Mouse (Mus musculus) stomach, embryonic 15.5 days (tissue): ENCODE measurements around the gene Tmem189. TPM values are rescaled to one million over a fixed set of nuclear protein-coding genes. Genes with fewer than 3 reads are reported as not detected.

Experiments
- ATAC-seq: fragments of 200-750 bp; cut with Nextera tagmentation; 2 replicates; pipeline ENCODE4 v1.8.0; 2017; ENCODE audit warnings: low read depth, moderate number of reproducible peaks, moderate TSS enrichment; ENCODE audit not compliant: insufficient read depth, low FRiP score
- H3K27ac ChIP-seq: fragments of 300-500 bp; sonication (generic); 2 replicates; pipeline ENCODE4 v1.5.1; 2015; ENCODE audit warnings: mild to moderate bottlenecking, inconsistent platforms
- H3K27me3 ChIP-seq: fragments of 300-500 bp; sonication (generic); replicated peaks from 2 replicates; pipeline ENCODE4 v1.6.1; 2015; ENCODE audit warnings: inconsistent platforms
- H3K36me3 ChIP-seq: fragments of 300-500 bp; sonication (generic); 2 replicates; pipeline ENCODE4 v1.6.1; 2015; ENCODE audit warnings: inconsistent platforms
- H3K4me1 ChIP-seq: fragments of 300-500 bp; sonication (generic); 2 replicates; pipeline ENCODE4 v1.6.1; 2015; ENCODE audit warnings: inconsistent platforms
- H3K4me2 ChIP-seq: fragments of 300-500 bp; sonication (generic); 2 replicates; pipeline ENCODE4 v1.6.1; 2015; ENCODE audit warnings: mild to moderate bottlenecking, inconsistent platforms
- H3K4me3 ChIP-seq: fragments of 300-500 bp; sonication (generic); replicated peaks from 2 replicates; pipeline ENCODE4 v1.5.1; 2015; ENCODE audit warnings: inconsistent platforms
- H3K9ac ChIP-seq: fragments of 300-500 bp; sonication (generic); 2 replicates; pipeline ENCODE4 v1.6.1; 2015; ENCODE audit warnings: inconsistent platforms
- H3K9me3 ChIP-seq: fragments of 300-500 bp; sonication (generic); 2 replicates; pipeline ENCODE4 v1.6.1; 2016; ENCODE audit warnings: inconsistent platforms
- WGBS: fragments of 180-500 bp; shearing (Covaris S2); methylation state at CpG from one replicate; pipeline ENCODE4 v1.1.7; 2015; 5-methylcytosine and 5-hydroxymethylcytosine counted together
- polyA plus RNA-seq: library from polyadenylated mRNA; unstranded; fragments of >200 nt; fragmentation: Nextera tagmentation; extraction: Ambion mirVana; gene quantifications from 2 replicates; pipeline ENCODE4 v1.2.1, GENCODE M21; 2015

The Tmem189 gene
- polyA plus RNA-seq, 1 experiment from 2014 or later = 43.8 TPM

DNA sequence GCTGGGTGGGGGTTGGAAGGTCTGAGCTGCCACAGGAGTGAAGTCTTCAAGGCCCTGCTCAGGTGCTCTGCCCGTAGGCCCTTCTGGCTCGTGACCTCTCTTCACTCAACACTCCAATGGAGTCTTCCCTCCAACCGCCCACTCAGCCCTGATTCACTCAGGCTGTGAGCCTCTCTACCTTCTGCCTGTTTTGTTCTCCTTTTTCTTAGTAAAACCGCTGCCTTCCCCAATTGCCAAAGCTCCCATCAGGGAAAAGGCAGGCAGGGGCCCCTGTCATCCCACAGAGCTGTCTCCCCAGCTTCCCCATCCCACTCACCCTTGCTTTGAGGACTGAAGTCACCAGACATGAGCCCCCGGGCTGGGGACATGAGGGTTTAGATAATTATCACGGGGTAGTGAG is 25.4 kb upstream of the Tmem189 start:
- H3K27me3 ChIP-seq = no peaks in the 10 kb centered on the region
- H3K9me3 ChIP-seq = no peaks in the 10 kb centered on the region
- WGBS = 63% methylated on average over 6 of the region's 6 CpGs
- no peaks in the 10 kb centered on the region for H3K4me1 ChIP-seq
- H3K36me3 ChIP-seq = no peaks in the 10 kb centered on the region
- H3K27ac ChIP-seq = no peak overlapping the region
- H3K4me2 ChIP-seq = no peak overlapping the region
- no peak overlapping the region for H3K4me3 ChIP-seq
- no peak for ATAC-seq
- no peak overlapping the region for H3K9ac ChIP-seq

DNA sequence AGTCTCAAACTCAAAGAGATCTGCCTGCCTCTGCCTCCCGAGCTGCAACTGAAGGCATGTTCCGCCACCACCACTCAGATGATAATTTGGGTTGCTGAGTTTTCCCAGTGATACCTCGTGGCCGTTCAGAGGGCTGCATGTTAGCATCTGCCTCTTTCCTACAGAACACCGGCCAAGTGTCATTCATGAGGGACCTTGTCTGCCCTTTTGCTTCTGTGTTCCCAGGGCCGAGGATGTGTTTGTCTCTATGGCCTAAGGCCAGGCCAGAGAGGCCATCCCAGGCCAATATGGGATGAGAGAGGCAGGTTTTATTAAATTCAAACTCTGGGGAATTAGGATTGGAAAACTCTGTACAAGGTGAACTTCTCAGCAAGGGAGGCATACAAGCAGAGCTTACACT is 24.7 kb upstream of the Tmem189 start:
- H3K27ac ChIP-seq = no peak overlapping the region
- H3K4me3 ChIP-seq = no peak overlapping the region
- no peaks in the 10 kb centered on the region for H3K9me3 ChIP-seq
- no peak overlapping the region for H3K9ac ChIP-seq
- WGBS = 86% methylated on average over 6 of the region's 6 CpGs
- H3K4me1 ChIP-seq = no peaks in the 10 kb centered on the region
- H3K4me2 ChIP-seq = no peak overlapping the region
- no peaks in the 10 kb centered on the region for H3K36me3 ChIP-seq
- ATAC-seq = no peak
- no peaks in the 10 kb centered on the region for H3K27me3 ChIP-seq

DNA sequence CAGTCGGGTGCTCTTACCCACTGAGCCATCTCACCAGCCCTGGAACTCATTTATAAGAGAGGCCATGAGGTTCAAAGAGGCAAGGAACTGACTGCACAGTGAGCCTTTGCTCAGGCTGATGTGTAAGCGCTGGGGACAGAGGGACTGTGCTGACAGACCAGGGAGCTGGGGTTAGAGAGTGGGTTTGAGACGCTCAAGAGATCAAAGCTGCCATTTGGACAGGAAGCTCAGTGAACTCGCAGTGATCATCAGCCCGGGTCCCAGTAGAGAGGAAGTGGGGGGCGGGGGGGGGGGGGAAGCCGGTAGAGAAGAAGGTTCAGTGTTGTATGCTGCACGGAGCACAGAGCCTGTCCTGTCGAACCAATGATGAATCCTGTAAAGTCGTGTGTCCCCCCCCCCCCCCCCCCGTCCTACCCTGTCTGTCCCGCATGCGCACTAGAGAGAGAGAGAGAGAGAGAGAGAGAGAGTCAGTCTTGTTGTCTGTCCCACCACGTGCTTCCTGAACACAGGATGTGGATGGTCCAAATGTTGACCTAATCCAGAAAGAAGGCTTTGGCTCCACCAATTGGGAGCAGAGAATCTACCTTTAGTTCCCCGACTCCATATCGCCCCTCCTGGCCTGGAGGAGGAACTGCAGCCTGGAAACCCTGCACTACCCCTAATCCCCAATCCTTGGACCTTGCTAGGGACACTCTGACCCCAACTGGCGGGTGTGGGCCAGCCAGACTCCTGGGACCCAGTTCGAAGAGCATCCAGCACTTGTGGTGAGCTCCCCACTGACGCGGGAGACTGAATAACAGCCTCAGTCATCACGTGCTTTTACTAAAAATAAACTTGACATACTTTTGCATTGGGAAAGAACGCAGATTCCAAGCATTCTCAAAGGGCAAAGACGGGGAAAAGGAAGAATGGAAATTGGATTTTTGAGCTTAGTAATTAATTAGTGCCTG is 23.5 kb upstream of the Tmem189 start:
- Histone ChIP-seq H3K4me1 (no peaks in the 10 kb centered on the region), H3K27me3 (no peaks in the 10 kb centered on the region), H3K36me3 (no peaks in the 10 kb centered on the region), H3K4me2 (no peak overlapping the region), H3K4me3 (no peak overlapping the region), H3K9ac (no peak overlapping the region), H3K9me3 (no peaks in the 10 kb centered on the region), H3K27ac (no peak overlapping the region)
- 62% methylated on average over 20 of the region's 23 CpGs for WGBS
- no peak for ATAC-seq

DNA sequence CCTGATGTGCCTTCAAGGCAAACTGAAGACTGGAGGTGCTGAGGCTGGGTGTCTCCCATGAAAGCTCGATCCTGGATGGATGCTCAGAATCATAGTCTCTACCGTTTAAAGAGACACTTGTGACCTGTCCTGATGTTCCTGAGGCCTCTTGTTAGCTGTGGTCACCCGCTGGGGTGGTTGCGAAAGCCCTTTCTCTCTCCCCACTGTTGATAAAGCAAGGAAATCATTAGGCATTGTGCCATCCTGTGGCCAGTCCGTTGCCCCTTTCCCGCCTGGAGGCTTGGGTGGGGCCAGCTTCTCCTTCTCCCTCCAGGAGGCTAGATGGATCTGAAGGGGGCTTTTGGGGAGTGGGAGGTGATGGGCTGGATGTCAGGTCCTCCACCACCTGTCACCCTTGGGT is 21.0 kb upstream of the Tmem189 start:
- ATAC-seq = no peak
- H3K4me2 ChIP-seq = no peak overlapping the region
- H3K27me3 ChIP-seq = no peaks in the 10 kb centered on the region
- H3K9me3 ChIP-seq = no peaks in the 10 kb centered on the region
- H3K27ac ChIP-seq = no peak overlapping the region
- no peak overlapping the region for H3K4me3 ChIP-seq
- H3K9ac ChIP-seq = no peak overlapping the region
- no peaks in the 10 kb centered on the region for H3K36me3 ChIP-seq
- 0 out of 2 replicates have a peak, but pooled peaks cover 5% of the 10 kb centered on the region for H3K4me1 ChIP-seq
- 67% methylated on average over 6 of the region's 6 CpGs for WGBS

DNA sequence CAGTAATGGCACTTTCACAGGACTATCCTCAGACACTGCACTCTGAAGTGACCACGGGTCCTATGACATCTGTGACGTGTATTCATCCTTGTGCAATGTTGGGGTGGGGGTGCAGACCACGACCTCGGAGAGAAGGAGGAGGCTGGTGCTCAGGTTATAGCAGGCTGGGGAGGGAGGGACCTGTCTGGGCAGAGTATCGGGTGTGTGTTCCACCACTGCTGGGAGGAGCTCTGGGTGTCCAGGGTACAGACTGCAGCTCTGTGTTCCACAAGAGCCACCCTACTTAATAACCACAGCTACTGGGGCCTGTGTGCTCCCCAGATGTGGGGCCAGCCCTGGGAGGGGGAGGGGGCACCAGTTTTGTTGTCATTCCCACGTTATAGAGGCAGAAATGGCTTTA is 20.3 kb upstream of the Tmem189 start:
- no peak overlapping the region for H3K27ac ChIP-seq
- no peaks in the 10 kb centered on the region for H3K9me3 ChIP-seq
- H3K36me3 ChIP-seq = no peaks in the 10 kb centered on the region
- 0 out of 2 replicates have a peak, but pooled peaks cover 5% of the 10 kb centered on the region for H3K4me1 ChIP-seq
- no peak overlapping the region for H3K4me3 ChIP-seq
- no peak for ATAC-seq
- H3K27me3 ChIP-seq = no peaks in the 10 kb centered on the region
- no peak overlapping the region for H3K9ac ChIP-seq
- H3K4me2 ChIP-seq = no peak overlapping the region
- 57% methylated on average over 6 of the region's 6 CpGs for WGBS

DNA sequence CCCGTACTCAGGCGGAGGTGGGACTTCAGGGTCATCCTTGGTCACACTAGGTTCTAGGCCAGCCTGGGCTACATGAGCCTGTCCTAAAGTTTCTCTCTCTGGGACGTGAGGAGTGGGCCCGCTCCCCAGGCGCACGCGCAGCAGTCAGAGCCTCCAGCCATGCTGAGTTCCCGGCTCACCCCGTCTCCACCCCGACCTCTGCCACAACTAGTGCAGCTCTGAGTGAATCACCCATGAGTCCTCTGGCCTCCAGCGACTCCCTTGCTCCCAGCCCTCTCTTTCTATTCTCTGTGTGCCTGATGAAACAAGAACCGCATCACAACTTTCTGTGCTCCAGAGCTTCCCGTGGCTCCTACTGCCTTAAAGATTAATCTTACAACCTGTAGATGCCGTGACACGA is 18.8 kb upstream of the Tmem189 start:
- H3K4me1 ChIP-seq = 0 out of 2 replicates have a peak, but pooled peaks cover 5% of the 10 kb centered on the region
- no peak overlapping the region for H3K27ac ChIP-seq
- 54% methylated on average over 15 of the region's 15 CpGs for WGBS
- no peak overlapping the region for H3K4me2 ChIP-seq
- no peak overlapping the region for H3K9ac ChIP-seq
- no peak overlapping the region for H3K4me3 ChIP-seq
- no peaks in the 10 kb centered on the region for H3K9me3 ChIP-seq
- no peaks in the 10 kb centered on the region for H3K36me3 ChIP-seq
- no peaks in the 10 kb centered on the region for H3K27me3 ChIP-seq
- no peak for ATAC-seq

DNA sequence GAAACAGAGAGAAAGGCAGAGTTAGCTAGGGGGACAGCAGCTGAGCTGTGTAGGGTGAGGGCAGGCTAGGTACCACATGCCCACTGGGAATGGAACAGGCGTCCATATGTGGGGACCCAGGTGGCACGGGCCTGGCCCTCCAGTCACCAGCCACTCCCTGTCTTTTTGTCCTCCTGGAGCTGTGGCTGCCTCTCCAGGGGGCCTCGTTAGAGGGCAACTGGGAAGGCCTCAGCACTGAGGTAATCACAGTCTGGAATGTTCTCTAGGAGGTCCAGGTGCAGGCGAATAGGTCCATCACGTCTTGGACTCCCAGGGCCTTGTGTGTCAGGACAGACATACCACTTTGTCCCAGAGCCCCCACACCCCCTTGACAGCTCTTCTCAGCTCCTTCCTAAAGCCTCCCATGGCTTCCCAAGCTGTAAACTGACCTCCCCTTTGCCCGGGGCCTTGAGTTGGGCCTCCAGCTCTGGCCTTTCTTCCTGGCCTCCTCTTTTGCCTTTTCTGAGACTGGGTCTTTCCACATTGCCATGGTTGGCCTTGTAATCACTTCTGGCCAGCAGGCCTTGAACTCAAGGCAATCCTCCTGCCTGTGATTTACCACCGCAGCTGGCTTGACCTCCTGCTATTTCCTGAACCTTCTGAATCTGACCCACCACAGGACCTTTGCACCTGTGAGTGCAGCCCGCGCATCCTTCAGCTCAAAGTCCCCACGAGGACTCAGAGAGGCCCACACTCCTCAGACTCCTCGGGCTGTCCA is 16.7 kb upstream of the Tmem189 start:
- Histone ChIP-seq H3K9ac (no peak overlapping the region), H3K9me3 (no peaks in the 10 kb centered on the region), H3K27me3 (no peaks in the 10 kb centered on the region), H3K4me1 (0 out of 2 replicates have a peak, but pooled peaks cover 5% of the 10 kb centered on the region), H3K36me3 (no peaks in the 10 kb centered on the region), H3K4me3 (no peak overlapping the region), H3K27ac (no peak overlapping the region), H3K4me2 (no peak overlapping the region)
- WGBS = 71% methylated on average over 11 of the region's 11 CpGs
- peak; percentile 40; the same call in 1 of the 2 replicates for ATAC-seq

DNA sequence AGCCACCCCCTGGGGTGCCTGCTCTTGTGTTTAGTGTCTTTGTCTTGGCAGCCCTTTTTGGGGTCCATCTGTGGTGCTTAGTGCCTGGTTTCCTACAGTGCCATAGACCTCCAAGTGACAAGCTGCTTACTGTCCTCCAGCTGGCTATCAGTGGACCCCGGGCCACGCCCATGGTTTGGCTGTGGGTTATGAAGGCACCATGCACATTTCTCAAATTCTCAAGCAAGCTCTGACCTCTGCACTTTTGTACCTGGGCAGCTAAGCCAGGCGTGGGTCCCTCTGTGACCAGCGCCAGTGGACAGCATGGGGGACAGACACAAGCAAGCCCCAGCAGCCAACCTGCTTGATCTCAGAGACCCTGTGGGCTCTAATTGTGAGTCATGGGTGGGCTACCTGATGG is 14.8 kb upstream of the Tmem189 start:
- no peak overlapping the region for H3K4me2 ChIP-seq
- H3K9ac ChIP-seq = no peak overlapping the region
- 0 out of 2 replicates have a peak, but pooled peaks cover 5% of the 10 kb centered on the region for H3K4me1 ChIP-seq
- H3K36me3 ChIP-seq = no peaks in the 10 kb centered on the region
- H3K4me3 ChIP-seq = no peak overlapping the region
- H3K27me3 ChIP-seq = no peaks in the 10 kb centered on the region
- H3K9me3 ChIP-seq = no peaks in the 10 kb centered on the region
- 89% methylated on average over 4 of the region's 4 CpGs for WGBS
- no peak overlapping the region for H3K27ac ChIP-seq
- no peak for ATAC-seq

DNA sequence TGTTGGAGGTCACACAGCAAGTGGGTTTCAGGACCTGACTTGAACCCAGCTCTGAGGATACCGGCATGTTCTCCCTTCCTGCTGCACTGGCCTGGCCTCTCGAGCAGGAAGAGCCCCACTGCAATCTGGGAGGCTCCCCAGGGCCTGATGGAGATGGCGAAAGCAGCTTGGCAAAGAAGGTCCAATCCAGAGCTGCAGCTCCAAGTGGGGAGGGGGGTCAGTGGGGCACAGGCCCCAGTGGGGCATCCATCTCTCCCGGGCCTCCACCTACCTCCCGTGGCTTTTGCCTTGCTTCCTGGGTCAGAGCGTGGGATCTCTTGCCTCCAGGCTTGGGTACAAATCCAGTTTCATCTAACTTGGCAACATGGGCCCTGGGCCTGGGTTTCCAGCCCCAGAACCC is 12.5 kb upstream of the Tmem189 start:
- no peak overlapping the region for H3K4me3 ChIP-seq
- no peaks in the 10 kb centered on the region for H3K27me3 ChIP-seq
- no peak overlapping the region for H3K4me2 ChIP-seq
- WGBS = 78% methylated on average over 6 of the region's 6 CpGs
- no peak overlapping the region for H3K9ac ChIP-seq
- no peak for ATAC-seq
- H3K27ac ChIP-seq = no peak overlapping the region
- 0 out of 2 replicates have a peak, but pooled peaks cover 9% of the 10 kb centered on the region for H3K4me1 ChIP-seq
- H3K9me3 ChIP-seq = no peaks in the 10 kb centered on the region
- no peaks in the 10 kb centered on the region for H3K36me3 ChIP-seq

DNA sequence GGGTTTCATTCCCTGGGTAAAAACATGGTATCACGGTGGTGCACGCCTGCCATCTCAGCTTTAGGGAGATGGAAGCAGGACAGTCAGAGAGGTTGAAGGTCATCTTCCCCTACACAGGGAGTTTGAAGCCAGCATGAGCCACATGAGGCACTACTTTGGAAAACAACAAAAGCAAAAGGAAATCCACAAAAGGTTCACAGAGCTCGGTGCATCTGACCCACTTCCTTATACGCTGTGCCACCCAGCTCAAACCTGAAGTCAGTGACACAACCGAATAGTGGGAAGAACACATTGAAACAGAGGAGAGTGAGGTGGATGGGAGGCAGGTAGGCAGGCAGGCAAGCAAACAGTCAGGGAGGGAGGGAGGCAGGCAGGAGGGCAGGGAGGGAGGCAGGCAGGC is 11.8 kb upstream of the Tmem189 start:
- Histone ChIP-seq H3K9me3 (no peaks in the 10 kb centered on the region), H3K27ac (no peak overlapping the region), H3K4me2 (no peak overlapping the region), H3K4me1 (0 out of 2 replicates have a peak, but pooled peaks cover 9% of the 10 kb centered on the region), H3K27me3 (no peaks in the 10 kb centered on the region), H3K4me3 (no peak overlapping the region), H3K9ac (no peak overlapping the region), H3K36me3 (no peaks in the 10 kb centered on the region)
- ATAC-seq = no peak
- WGBS = 71% methylated on average over 5 of the region's 5 CpGs

DNA sequence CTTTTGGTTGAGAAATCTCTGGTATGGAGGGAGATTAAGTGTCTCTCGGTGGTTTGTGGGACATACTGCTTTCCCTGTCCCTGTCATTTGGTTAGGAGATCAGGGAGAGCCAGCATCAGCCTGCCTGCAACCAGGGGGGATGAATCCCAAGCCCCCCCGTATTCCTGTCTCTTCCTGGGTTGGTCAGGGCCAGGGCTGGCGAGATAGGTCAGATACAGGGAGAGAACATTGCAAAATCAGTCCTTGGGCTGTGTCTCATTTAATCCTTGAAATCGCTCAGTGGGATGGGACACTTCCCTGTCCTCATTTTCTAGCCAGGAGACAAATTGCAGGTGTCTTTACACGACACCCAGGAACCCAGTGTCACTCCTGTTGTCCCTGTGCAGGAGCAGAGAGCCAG is 10.4 kb upstream of the Tmem189 start:
- no peak overlapping the region for H3K9ac ChIP-seq
- no peak for ATAC-seq
- H3K36me3 ChIP-seq = no peaks in the 10 kb centered on the region
- no peaks in the 10 kb centered on the region for H3K9me3 ChIP-seq
- no peak overlapping the region for H3K4me2 ChIP-seq
- H3K27me3 ChIP-seq = no peaks in the 10 kb centered on the region
- H3K4me1 ChIP-seq = 0 out of 2 replicates have a peak, but pooled peaks cover 4% of the 10 kb centered on the region
- WGBS = 72% methylated on average over 5 of the region's 5 CpGs
- H3K4me3 ChIP-seq = no peak overlapping the region
- no peak overlapping the region for H3K27ac ChIP-seq

DNA sequence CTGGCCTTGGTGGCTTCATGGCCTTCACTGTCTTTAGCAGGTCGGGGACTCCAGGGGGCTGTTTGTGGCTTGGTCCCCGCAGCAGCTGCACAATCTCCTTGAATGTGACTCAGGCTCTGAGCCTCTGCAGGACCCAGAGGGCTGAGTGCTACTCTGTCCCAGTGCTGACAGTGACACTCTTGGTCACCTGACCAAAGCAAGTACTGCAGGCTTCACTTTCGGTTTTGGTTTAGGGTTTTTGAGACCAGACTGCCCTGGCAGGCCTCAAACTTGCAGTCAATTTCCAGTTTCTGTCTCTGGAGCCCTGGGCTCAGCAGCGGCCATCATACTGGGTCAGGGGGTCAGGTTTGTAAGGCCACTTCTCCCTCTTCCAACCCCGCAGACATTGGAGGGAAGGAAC is 8.3 kb upstream of the Tmem189 start:
- Histone ChIP-seq H3K27ac (0 out of 2 replicates have a peak overlapping the region, but pooled peaks have one; percentile 46), H3K9ac (no peak overlapping the region)

More for the DNA sequence above, 8.3 kb upstream of the Tmem189 start:
- Histone ChIP-seq H3K4me3 (no peak overlapping the region), H3K4me1 (0 out of 2 replicates have a peak, but pooled peaks cover 4% of the 10 kb centered on the region), H3K4me2 (no peak overlapping the region; the same call in 1 of the 2 replicates), H3K36me3 (no peaks in the 10 kb centered on the region), H3K27me3 (no peaks in the 10 kb centered on the region), H3K9me3 (no peaks in the 10 kb centered on the region)
- 33% methylated on average over 5 of the region's 5 CpGs for WGBS
- peak; percentile 63; the same call in 1 of the 2 replicates for ATAC-seq
